Mouse (Mus musculus) gastrocnemius, postnatal 4 days (tissue): Measurements from ENCODE around the gene 4930523C07Rik. TPM values are rescaled to one million over a fixed set of nuclear protein-coding genes. Genes with fewer than 3 reads are reported as not detected.

Source experiments
- DNase-seq, 2 experiments: peaks; one replicate each; pipeline ENCODE4 v3.0.0; 2021 to 2022; ENCODE audit warnings: low spot score in 2 of 2, mixed read lengths in 2 of 2
- total RNA-seq, 2 experiments: library from RNA; stranded (reverse); gene quantifications; 2 replicates each; pipeline ENCODE4 v1.2.3; 2021

The 4930523C07Rik gene
- total RNA-seq, 2 experiments from 2014 or later, result 13.5 to 16.9 TPM

GRCm38 (mm10) chr1:160084239-160084638 lies 40.1 kb downstream of the 4930523C07Rik start:
- DNase-seq, result no peak

GRCm38 (mm10) chr1:160086651-160087050 lies 42.5 kb downstream of the 4930523C07Rik start:
- no peak for DNase-seq

- DNase-seq, result no peak
Observed at GRCm38 (mm10) chr1:160099659-160100302, 55.6 kb downstream of the 4930523C07Rik start.

- DNase-seq, result no peak
Observed at GRCm38 (mm10) chr1:160100996-160101395, 56.8 kb downstream of the 4930523C07Rik start.

GRCm38 (mm10) chr1:160105426-160105825 lies 61.2 kb downstream of the 4930523C07Rik start:
- no peak for DNase-seq

- DNase-seq, result no peak
Observed at GRCm38 (mm10) chr1:160108604-160109003, 64.4 kb downstream of the 4930523C07Rik start.

GRCm38 (mm10) chr1:160123957-160124356 lies 79.8 kb downstream of the 4930523C07Rik start:
- DNase-seq, result no peak

Other genes starting within 250 kb of the 4930523C07Rik start
- under 1 TPM; 0.05 to 0.10 TPM for gene Tnn, start 109.2 kb downstream of the 4930523C07Rik start, total RNA-seq
- gene Mrps14, start 150.8 kb downstream of the 4930523C07Rik start, total RNA-seq, result 10 to 100 TPM; 77.8 to 83.5 TPM
- 10 to 100 TPM; 56.1 to 57.7 TPM for gene Cacybp, start 168.5 kb downstream of the 4930523C07Rik start, total RNA-seq